Mouse (Mus musculus): Measurements from ENCODE around the gene Fam151b. TPM values are rescaled to one million over a fixed set of nuclear protein-coding genes. Genes with fewer than 3 reads are reported as not detected.

Gene Fam151b
- total and polyA plus RNA-seq, 3 experiments = 1.0 to 2.2 (median 2.0) TPM

DNA sequence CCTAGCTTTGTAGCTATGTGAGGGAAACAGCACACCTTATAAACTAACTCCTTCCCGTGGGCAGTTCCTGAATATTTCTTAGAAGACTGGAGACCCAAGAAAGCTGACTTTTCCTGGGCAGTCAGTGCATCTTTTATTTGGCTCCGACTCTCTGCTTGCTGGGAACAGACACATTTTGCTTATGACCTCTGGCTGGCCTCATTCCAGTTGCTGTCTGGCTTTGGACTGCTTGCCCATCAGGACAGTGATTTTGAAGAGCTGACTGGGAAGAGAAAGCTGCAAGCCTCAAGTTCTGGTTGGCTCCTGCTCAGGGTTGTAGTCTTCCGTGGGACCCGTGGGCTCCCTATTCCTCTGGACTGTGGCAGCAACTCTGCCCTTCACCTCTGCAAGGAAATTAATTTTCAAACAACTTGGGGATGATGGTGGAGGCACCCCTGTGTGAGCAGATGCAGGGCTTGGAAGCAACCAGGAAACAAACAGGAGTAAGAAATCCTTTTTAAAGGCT, 56.4 kb downstream of the Fam151b start:
- Histone ChIP-seq H3K27ac (no peak overlapping the region), H3K27me3 (ENCODE audit: control insufficient read depth, insufficient read depth, low read length) (peaks cover 15% of the 10 kb centered on the region), H3K79me2 (replicated peaks; ENCODE audit: control insufficient read depth, insufficient read depth, low read length) (no peaks in the 10 kb centered on the region), H3K9ac (ENCODE audit: low read depth, low read length) (no peak overlapping the region), H3K4me1 (ENCODE audit: control insufficient read depth, insufficient read depth, low read length) (no peaks in the 10 kb centered on the region), H3K36me3 (ENCODE audit: control insufficient read depth, insufficient read depth, low read length) (no peaks in the 10 kb centered on the region), H3K4me3 (no peak overlapping the region)
- WGBS = 42% methylated on average over 4 of the region's 4 CpGs
- no peak for DNase-seq
- TF ChIP-seq POLR2A (IDR thresholded peaks at IDR 0.05; ENCODE audit: insufficient read depth, low read depth, low read length) = no peak
- TF ChIP-seq EP300 (IDR thresholded peaks at IDR 0.05; ENCODE audit: insufficient read depth, low read depth, low read length) = no peak
- no peak for TF ChIP-seq CTCF (IDR thresholded peaks at IDR 0.05)
- intact Hi-C loops (cut with DNase I) = no loop called here

DNA sequence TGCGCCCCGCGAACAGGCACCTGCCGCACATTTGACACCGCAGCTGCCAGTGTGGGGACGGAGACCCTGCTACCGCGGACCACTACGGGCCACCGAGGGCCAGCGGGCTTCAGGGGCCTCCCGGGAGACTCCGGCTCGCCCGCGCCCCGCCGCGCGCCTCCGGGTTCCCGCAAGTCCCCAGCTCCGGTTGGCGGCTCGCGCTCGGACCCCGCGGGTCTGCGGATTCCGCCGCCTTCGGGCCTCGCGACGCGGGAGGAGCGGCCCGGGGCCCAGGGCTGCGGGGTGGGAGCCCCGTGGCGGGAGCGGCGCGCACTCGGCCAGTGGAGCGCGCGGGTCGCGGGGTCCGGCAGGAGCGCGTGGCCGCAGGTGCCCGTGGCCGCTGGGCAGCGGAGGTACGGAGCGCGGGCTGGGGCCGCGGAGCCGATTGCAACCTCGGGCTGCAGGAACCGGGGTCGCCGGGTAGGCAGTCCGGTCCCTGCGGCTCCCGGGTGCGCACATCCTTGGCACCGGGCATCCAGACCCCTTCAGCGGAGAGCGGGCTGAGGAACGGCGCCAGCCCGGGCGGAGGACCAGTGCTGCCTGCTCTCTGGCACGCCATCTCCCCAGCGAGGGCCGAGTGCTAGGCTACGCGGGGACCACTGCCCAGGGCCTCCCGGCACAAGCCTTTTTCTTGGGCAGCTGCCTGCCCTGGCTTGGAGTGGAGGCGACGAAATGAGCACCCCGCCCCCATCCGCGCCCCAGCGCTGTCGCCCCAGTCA, 57.3 kb downstream of the Fam151b start:
- Histone ChIP-seq H3K27me3 (ENCODE audit: control insufficient read depth, insufficient read depth, low read length) (peaks cover 15% of the 10 kb centered on the region), H3K4me3 (peak overlapping the region; percentile 35; the same call in 1 of the 2 replicates), H3K36me3 (ENCODE audit: control insufficient read depth, insufficient read depth, low read length) (no peaks in the 10 kb centered on the region), H3K27ac (no peak overlapping the region), H3K9ac (ENCODE audit: low read depth, low read length) (no peak overlapping the region), H3K4me1 (ENCODE audit: control insufficient read depth, insufficient read depth, low read length) (no peaks in the 10 kb centered on the region), H3K79me2 (replicated peaks; ENCODE audit: control insufficient read depth, insufficient read depth, low read length) (no peaks in the 10 kb centered on the region)
- intact Hi-C loops (cut with DNase I) = no loop called here
- TF ChIP-seq EP300 (IDR thresholded peaks at IDR 0.05; ENCODE audit: insufficient read depth, low read depth, low read length) (no peak), CTCF (IDR thresholded peaks at IDR 0.05) (no peak), POLR2A (IDR thresholded peaks at IDR 0.05; ENCODE audit: insufficient read depth, low read depth, low read length) (no peak)
- DNase-seq = peak in 1 of 2 experiments; percentile 12
- 1% methylated on average over 92 of the region's 92 CpGs for WGBS

DNA sequence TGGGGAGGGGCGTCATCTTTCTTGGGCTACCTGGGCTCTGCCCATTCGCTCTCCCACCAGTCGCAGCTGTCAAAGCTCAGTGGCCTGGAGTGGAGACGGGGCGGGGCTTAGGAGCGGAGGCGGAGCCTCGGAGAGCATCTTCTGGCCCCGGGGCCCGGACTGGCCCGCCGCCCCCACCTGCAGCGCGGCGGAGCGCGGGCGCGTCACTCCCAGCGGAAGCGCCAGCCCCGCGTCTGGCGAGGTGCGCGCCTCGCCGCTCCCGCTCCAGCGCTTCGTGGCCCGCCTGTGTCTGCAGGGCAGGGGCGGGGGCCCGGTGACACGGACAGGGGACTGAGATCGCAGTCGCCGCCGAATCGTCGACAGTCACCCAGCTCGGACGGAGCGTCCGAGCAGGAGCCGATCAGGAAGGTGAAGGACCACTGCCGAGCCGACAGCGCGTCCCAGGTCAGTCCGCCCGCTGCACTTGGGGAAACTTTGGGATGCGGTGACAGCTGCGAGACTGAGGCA, 58.0 kb downstream of the Fam151b start, which contains the start of gene Ankrd34b:
Gene Ankrd34b (plus strand): TSS at position 139 of the 507 bp plus-strand sequence.
- no peaks in the 10 kb centered on the region for H3K4me1 ChIP-seq (ENCODE audit: control insufficient read depth, insufficient read depth, low read length)
- intact Hi-C loops (cut with DNase I) = no loop called here
- peak within 1 kb of the TSS; percentile 35; the same call in 1 of the 2 replicates for H3K4me3 ChIP-seq
- no peak within 1 kb of the TSS for H3K9ac ChIP-seq (ENCODE audit: low read depth, low read length)
- H3K27me3 ChIP-seq (ENCODE audit: control insufficient read depth, insufficient read depth, low read length) = peaks cover 15% of the 10 kb centered on the region
- no peak for DNase-seq
- TF ChIP-seq CTCF (IDR thresholded peaks at IDR 0.05) (no peak), POLR2A (IDR thresholded peaks at IDR 0.05; ENCODE audit: insufficient read depth, low read depth, low read length) (no peak), EP300 (IDR thresholded peaks at IDR 0.05; ENCODE audit: insufficient read depth, low read depth, low read length) (no peak)
- H3K36me3 ChIP-seq (ENCODE audit: control insufficient read depth, insufficient read depth, low read length) = no peaks in the 10 kb centered on the region
- H3K79me2 ChIP-seq (replicated peaks; ENCODE audit: control insufficient read depth, insufficient read depth, low read length) = no peaks in the 10 kb centered on the region
- no peak within 1 kb of the TSS for H3K27ac ChIP-seq
- WGBS = under 1% methylated on average over 53 of the region's 54 CpGs

DNA sequence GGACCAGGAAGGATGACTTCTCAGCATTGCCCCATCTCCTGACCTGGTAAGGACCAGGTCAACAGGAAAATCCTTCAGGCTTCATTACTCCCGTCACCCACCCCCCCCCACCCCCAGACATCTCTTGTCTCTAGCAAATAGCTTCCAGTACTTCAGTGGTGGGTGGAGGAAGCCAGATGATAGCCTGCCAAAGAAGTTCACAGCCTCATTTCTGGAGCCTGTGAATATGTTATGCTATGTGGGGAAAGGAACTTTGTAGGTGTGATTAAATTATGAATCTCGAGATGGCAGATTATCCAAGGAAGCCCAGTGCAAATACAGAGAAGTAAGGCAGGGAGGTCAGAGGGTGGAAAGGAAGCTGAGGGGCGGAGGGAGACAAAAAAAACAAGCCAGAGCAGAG, 60.1 kb downstream of the Fam151b start:
- H3K27me3 ChIP-seq (ENCODE audit: control insufficient read depth, insufficient read depth, low read length) = peaks cover 15% of the 10 kb centered on the region
- no peaks in the 10 kb centered on the region for H3K36me3 ChIP-seq (ENCODE audit: control insufficient read depth, insufficient read depth, low read length)
- TF ChIP-seq EP300 (IDR thresholded peaks at IDR 0.05; ENCODE audit: insufficient read depth, low read depth, low read length) (no peak), POLR2A (IDR thresholded peaks at IDR 0.05; ENCODE audit: insufficient read depth, low read depth, low read length) (no peak), CTCF (IDR thresholded peaks at IDR 0.05) (no peak)
- no peaks in the 10 kb centered on the region for H3K4me1 ChIP-seq (ENCODE audit: control insufficient read depth, insufficient read depth, low read length)
- no peaks in the 10 kb centered on the region for H3K79me2 ChIP-seq (replicated peaks; ENCODE audit: control insufficient read depth, insufficient read depth, low read length)
- intact Hi-C loops (cut with DNase I) = no loop called here
- no peak overlapping the region for H3K4me3 ChIP-seq
- 46% methylated on average over 3 of the region's 3 CpGs for WGBS
- H3K27ac ChIP-seq = no peak overlapping the region
- H3K9ac ChIP-seq (ENCODE audit: low read depth, low read length) = no peak overlapping the region
- DNase-seq = no peak

DNA sequence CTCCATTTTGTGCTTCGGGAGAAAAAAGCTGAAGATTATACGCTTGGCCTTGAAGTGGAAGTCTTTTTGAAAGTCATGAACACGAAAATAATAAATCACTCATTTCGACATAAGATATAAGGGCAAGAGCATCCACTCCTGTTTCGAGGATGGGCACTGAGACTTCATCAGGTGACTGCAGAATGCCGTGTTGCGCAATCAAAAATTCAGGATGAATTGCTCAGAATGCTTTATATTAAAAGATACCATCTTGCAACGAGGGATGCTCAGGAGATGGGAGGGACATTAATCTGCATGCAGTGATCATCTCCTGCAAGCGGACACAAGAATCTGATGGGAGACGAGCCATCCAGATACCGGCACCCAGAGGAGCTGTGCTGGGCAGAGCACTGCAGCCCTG, 64.2 kb downstream of the Fam151b start:
- H3K9ac ChIP-seq (ENCODE audit: low read depth, low read length) = no peak overlapping the region
- no peak for DNase-seq
- 77% methylated on average over 11 of the region's 11 CpGs for WGBS
- H3K27me3 ChIP-seq (ENCODE audit: control insufficient read depth, insufficient read depth, low read length) = peaks cover 2% of the 10 kb centered on the region; the same call in 1 of the 2 replicates
- H3K79me2 ChIP-seq (replicated peaks; ENCODE audit: control insufficient read depth, insufficient read depth, low read length) = no peaks in the 10 kb centered on the region
- H3K27ac ChIP-seq = no peak overlapping the region
- intact Hi-C loops (cut with DNase I) = no loop called here
- no peaks in the 10 kb centered on the region for H3K36me3 ChIP-seq (ENCODE audit: control insufficient read depth, insufficient read depth, low read length)
- H3K4me3 ChIP-seq = no peak overlapping the region
- TF ChIP-seq POLR2A (IDR thresholded peaks at IDR 0.05; ENCODE audit: insufficient read depth, low read depth, low read length) = no peak
- no peak for TF ChIP-seq CTCF (IDR thresholded peaks at IDR 0.05)
- TF ChIP-seq EP300 (IDR thresholded peaks at IDR 0.05; ENCODE audit: insufficient read depth, low read depth, low read length) = no peak
- H3K4me1 ChIP-seq (ENCODE audit: control insufficient read depth, insufficient read depth, low read length) = no peaks in the 10 kb centered on the region

DNA sequence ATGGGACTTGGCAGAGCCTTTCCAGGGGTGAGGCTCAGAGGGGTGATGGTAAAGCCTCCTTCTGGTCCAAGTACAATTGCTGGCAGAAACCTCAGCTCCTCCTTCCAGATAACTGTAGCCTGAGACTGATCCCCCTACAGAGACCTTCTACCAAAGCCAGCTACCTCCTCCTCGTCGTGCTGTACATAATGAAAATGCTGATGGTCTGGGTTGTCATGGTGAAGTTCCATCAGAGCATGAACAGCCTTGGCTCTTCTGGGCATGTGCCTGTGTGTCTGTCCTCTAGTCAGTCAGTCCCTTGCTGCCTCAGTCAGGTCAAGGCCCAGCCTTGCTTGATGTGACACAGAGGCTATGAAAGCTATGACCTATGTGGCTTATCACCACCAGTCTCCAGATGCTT, 73.3 kb downstream of the Fam151b start:
- no peaks in the 10 kb centered on the region for H3K36me3 ChIP-seq (ENCODE audit: control insufficient read depth, insufficient read depth, low read length)
- 66% methylated on average over 2 of the region's 2 CpGs for WGBS

More for the DNA sequence above, 73.3 kb downstream of the Fam151b start:
- H3K4me1 ChIP-seq (ENCODE audit: control insufficient read depth, insufficient read depth, low read length) = no peaks in the 10 kb centered on the region
- intact Hi-C loops (cut with DNase I) = no loop called here
- no peak overlapping the region for H3K9ac ChIP-seq (ENCODE audit: low read depth, low read length)
- H3K4me3 ChIP-seq = no peak overlapping the region
- no peak for TF ChIP-seq EP300 (IDR thresholded peaks at IDR 0.05; ENCODE audit: insufficient read depth, low read depth, low read length)
- TF ChIP-seq CTCF (IDR thresholded peaks at IDR 0.05) = no peak
- no peak for TF ChIP-seq POLR2A (IDR thresholded peaks at IDR 0.05; ENCODE audit: insufficient read depth, low read depth, low read length)
- no peaks in the 10 kb centered on the region for H3K79me2 ChIP-seq (replicated peaks; ENCODE audit: control insufficient read depth, insufficient read depth, low read length)
- no peaks in the 10 kb centered on the region for H3K27me3 ChIP-seq (ENCODE audit: control insufficient read depth, insufficient read depth, low read length)
- no peak overlapping the region for H3K27ac ChIP-seq
- no peak for DNase-seq
